Mouse (Mus musculus): Measurements from ENCODE around the gene Ctsl. TPM values are rescaled to one million over a fixed set of nuclear protein-coding genes. Genes with fewer than 3 reads are reported as not detected.
A peak's percentile ranks its signal among the peaks of the same experiment; 100 is the strongest.

Gene Ctsl
- polyA plus RNA-seq, 1 experiment from 2014 or later: 1,193 TPM

DNA sequence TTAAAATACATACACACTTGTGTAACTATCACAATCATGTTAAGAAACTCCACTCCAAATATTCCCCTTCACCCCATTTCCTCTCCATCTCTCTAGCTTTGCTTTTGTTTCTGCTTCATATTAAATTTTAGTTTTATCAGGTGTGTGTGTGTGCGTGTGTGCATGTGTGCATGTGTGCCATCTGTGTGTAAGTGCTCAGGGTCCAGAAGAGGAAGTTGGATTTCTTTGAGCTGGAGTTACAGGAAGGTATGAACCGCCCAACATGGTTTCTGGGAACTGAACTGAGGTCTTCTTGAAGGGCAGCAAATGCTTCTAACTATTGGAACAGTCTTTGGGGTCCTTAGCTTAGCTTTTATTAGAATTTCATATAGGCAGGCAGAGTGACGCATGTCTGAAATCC, 14.2 kb upstream of the Ctsl start:
- Histone ChIP-seq H3K9me3 (ENCODE audit: control insufficient read depth) (no peaks in the 10 kb centered on the region), H3K27me3 (replicated peaks; ENCODE audit: control insufficient read depth, insufficient read depth, low read length) (no peaks in the 10 kb centered on the region), H3K4me2 (replicated peaks; ENCODE audit: low read depth) (no peak overlapping the region), H3K27ac (ENCODE audit: low read depth, low read length) (no peak overlapping the region), H3K9ac (ENCODE audit: low read depth, low read length) (no peak overlapping the region), H3K4me1 (replicated peaks; ENCODE audit: control insufficient read depth, insufficient read depth, low read length) (no peaks in the 10 kb centered on the region), H3K4me3 (ENCODE audit: low read depth, low read length) (no peak overlapping the region), H3K36me3 (ENCODE audit: control insufficient read depth, insufficient read depth) (no peaks in the 10 kb centered on the region)
- WGBS: 89% methylated on average over 3 of the region's 3 CpGs
- ATAC-seq: no peak
- no peak for TF ChIP-seq CTCF (IDR thresholded peaks at IDR 0.05; ENCODE audit: low read depth)

- Histone ChIP-seq H3K27me3 (replicated peaks; ENCODE audit: control insufficient read depth, insufficient read depth, low read length) (no peaks in the 10 kb centered on the region), H3K27ac (ENCODE audit: low read depth, low read length) (no peak overlapping the region), H3K9ac (ENCODE audit: low read depth, low read length) (no peak overlapping the region), H3K9me3 (ENCODE audit: control insufficient read depth) (no peaks in the 10 kb centered on the region), H3K4me3 (ENCODE audit: low read depth, low read length) (no peak overlapping the region), H3K4me2 (replicated peaks; ENCODE audit: low read depth) (no peak overlapping the region), H3K36me3 (ENCODE audit: control insufficient read depth, insufficient read depth) (no peaks in the 10 kb centered on the region), H3K4me1 (replicated peaks; ENCODE audit: control insufficient read depth, insufficient read depth, low read length) (no peaks in the 10 kb centered on the region)
- TF ChIP-seq CTCF (IDR thresholded peaks at IDR 0.05; ENCODE audit: low read depth): no peak
- ATAC-seq: no peak
- 91% methylated on average over 2 of the region's 2 CpGs for WGBS
Measured at GRCm38 (mm10) chr13:64380251-64380650, 9.6 kb upstream of the Ctsl start.

GRCm38 (mm10) chr13:64378601-64379000, 7.9 kb upstream of the Ctsl start:
- no peak for TF ChIP-seq CTCF (IDR thresholded peaks at IDR 0.05; ENCODE audit: low read depth)
- Histone ChIP-seq H3K36me3 (ENCODE audit: control insufficient read depth, insufficient read depth) (no peaks in the 10 kb centered on the region), H3K27ac (ENCODE audit: low read depth, low read length) (no peak overlapping the region), H3K4me3 (ENCODE audit: low read depth, low read length) (no peak overlapping the region), H3K9ac (ENCODE audit: low read depth, low read length) (no peak overlapping the region), H3K4me2 (replicated peaks; ENCODE audit: low read depth) (no peak overlapping the region), H3K27me3 (replicated peaks; ENCODE audit: control insufficient read depth, insufficient read depth, low read length) (no peaks in the 10 kb centered on the region), H3K9me3 (ENCODE audit: control insufficient read depth) (no peaks in the 10 kb centered on the region), H3K4me1 (replicated peaks; ENCODE audit: control insufficient read depth, insufficient read depth, low read length) (no peaks in the 10 kb centered on the region)
- ATAC-seq: no peak
- 82% methylated on average over 4 of the region's 4 CpGs for WGBS

- Histone ChIP-seq H3K36me3 (ENCODE audit: control insufficient read depth, insufficient read depth) (no peaks in the 10 kb centered on the region), H3K9me3 (ENCODE audit: control insufficient read depth) (no peaks in the 10 kb centered on the region), H3K4me2 (replicated peaks; ENCODE audit: low read depth) (no peak overlapping the region), H3K9ac (ENCODE audit: low read depth, low read length) (no peak overlapping the region), H3K27me3 (replicated peaks; ENCODE audit: control insufficient read depth, insufficient read depth, low read length) (no peaks in the 10 kb centered on the region), H3K27ac (ENCODE audit: low read depth, low read length) (no peak overlapping the region), H3K4me3 (ENCODE audit: low read depth, low read length) (no peak overlapping the region), H3K4me1 (replicated peaks; ENCODE audit: control insufficient read depth, insufficient read depth, low read length) (no peaks in the 10 kb centered on the region)
- ATAC-seq: no peak
- WGBS: 84% methylated on average over 2 of the region's 2 CpGs
- TF ChIP-seq CTCF (IDR thresholded peaks at IDR 0.05; ENCODE audit: low read depth): no peak
Measured at GRCm38 (mm10) chr13:64376472-64376871, 5.8 kb upstream of the Ctsl start.

GRCm38 (mm10) chr13:64375160-64375559, 4.5 kb upstream of the Ctsl start:
- Histone ChIP-seq H3K9ac (ENCODE audit: low read depth, low read length) (no peak overlapping the region), H3K27ac (ENCODE audit: low read depth, low read length) (no peak overlapping the region)

DNA sequence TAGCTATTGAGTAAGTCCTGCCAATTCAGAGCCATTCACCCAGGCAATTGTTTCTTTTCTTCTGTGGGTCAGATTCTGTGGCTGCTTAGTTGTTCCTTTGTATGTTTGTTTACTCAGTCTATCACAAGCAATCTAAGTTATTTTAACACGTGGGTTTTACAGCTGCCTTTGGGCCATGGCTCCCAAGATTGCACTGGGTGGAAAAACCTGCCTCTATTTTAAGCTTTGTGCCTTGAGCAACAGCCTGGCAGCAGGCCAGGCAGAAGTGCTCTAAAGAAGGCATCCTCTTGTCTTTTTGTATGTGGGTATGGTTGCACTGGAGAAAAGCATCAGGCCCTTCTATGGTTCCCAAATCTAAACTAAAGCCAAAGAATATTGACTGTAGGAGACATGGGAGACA, 3.0 kb upstream of the Ctsl start:
- Histone ChIP-seq H3K4me3 (ENCODE audit: low read depth, low read length) (no peak overlapping the region), H3K27me3 (replicated peaks; ENCODE audit: control insufficient read depth, insufficient read depth, low read length) (no peaks in the 10 kb centered on the region), H3K36me3 (ENCODE audit: control insufficient read depth, insufficient read depth) (no peaks in the 10 kb centered on the region), H3K9ac (ENCODE audit: low read depth, low read length) (no peak overlapping the region), H3K27ac (ENCODE audit: low read depth, low read length) (no peak overlapping the region), H3K4me2 (replicated peaks; ENCODE audit: low read depth) (no peak overlapping the region), H3K9me3 (ENCODE audit: control insufficient read depth) (no peaks in the 10 kb centered on the region), H3K4me1 (replicated peaks; ENCODE audit: control insufficient read depth, insufficient read depth, low read length) (no peaks in the 10 kb centered on the region)
- WGBS: 5% methylated on average over 1 of the region's 1 CpGs
- ATAC-seq: no peak
- TF ChIP-seq CTCF (IDR thresholded peaks at IDR 0.05; ENCODE audit: low read depth): no peak

More at GRCm38 (mm10) chr13:64375160-64375559, 4.5 kb upstream of the Ctsl start:
- H3K4me3 ChIP-seq (ENCODE audit: low read depth, low read length): no peak overlapping the region
- TF ChIP-seq CTCF (IDR thresholded peaks at IDR 0.05; ENCODE audit: low read depth): no peak
- ATAC-seq: peak; percentile 7; the same call in 1 of the 2 replicates
- H3K27me3 ChIP-seq (replicated peaks; ENCODE audit: control insufficient read depth, insufficient read depth, low read length): no peaks in the 10 kb centered on the region
- H3K4me2 ChIP-seq (replicated peaks; ENCODE audit: low read depth): 0 out of 2 replicates have a peak overlapping the region, but pooled peaks have one; percentile 9
- no peaks in the 10 kb centered on the region for H3K9me3 ChIP-seq (ENCODE audit: control insufficient read depth)
- H3K36me3 ChIP-seq (ENCODE audit: control insufficient read depth, insufficient read depth): no peaks in the 10 kb centered on the region
- no peaks in the 10 kb centered on the region for H3K4me1 ChIP-seq (replicated peaks; ENCODE audit: control insufficient read depth, insufficient read depth, low read length)
- WGBS: 30% methylated on average over 7 of the region's 7 CpGs

DNA sequence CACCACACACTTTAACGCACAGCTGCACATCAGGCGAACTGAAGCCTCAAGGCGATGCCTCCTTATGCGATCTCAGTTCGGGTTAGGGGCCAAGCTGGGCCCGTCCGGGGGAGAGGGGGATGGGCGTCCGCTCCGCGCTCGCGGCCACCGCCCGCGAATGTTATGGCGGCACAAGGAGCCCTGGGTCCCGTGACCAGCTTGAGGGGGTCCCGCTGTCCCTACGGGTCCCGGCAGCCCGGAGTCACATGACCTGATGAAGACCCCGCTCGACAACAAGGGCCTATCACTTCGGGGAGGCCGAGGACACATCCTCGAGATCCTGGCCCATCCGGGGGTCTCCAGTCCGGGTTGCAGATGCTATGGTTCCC, 901 bp downstream of the Ctsl start:
- peak overlapping the region; percentile 78 for H3K27ac ChIP-seq (ENCODE audit: low read depth, low read length)
- no peaks in the 10 kb centered on the region for H3K9me3 ChIP-seq (ENCODE audit: control insufficient read depth)
- peak overlapping the region; percentile 90 for H3K4me2 ChIP-seq (replicated peaks; ENCODE audit: low read depth)
- H3K36me3 ChIP-seq (ENCODE audit: control insufficient read depth, insufficient read depth): peaks cover 30% of the 10 kb centered on the region
- peak overlapping the region; percentile 93 for H3K4me3 ChIP-seq (ENCODE audit: low read depth, low read length)
- H3K4me1 ChIP-seq (replicated peaks; ENCODE audit: control insufficient read depth, insufficient read depth, low read length): no peaks in the 10 kb centered on the region
- peak; percentile 23 for ATAC-seq
- no peak for TF ChIP-seq CTCF (IDR thresholded peaks at IDR 0.05; ENCODE audit: low read depth)
- H3K9ac ChIP-seq (ENCODE audit: low read depth, low read length): peak overlapping the region; percentile 81
- under 1% methylated on average over 29 of the region's 29 CpGs for WGBS
- H3K27me3 ChIP-seq (replicated peaks; ENCODE audit: control insufficient read depth, insufficient read depth, low read length): no peaks in the 10 kb centered on the region
